Mouse (Mus musculus) liver, embryonic 16.5 days (tissue): ENCODE data around the gene Pnpla2. TPM values are rescaled to one million over a fixed set of nuclear protein-coding genes. Genes with fewer than 3 reads are reported as not detected.
A peak's percentile ranks its signal among the peaks of the same experiment; 100 is the strongest.

Experiments used
- ATAC-seq: fragments of 200-750 bp; cut with Nextera tagmentation; 2 replicates; pipeline ENCODE4 v1.8.0; 2017; ENCODE audit warnings: low read depth, mild to moderate bottlenecking, moderate number of reproducible peaks, moderate library complexity
- H3K27ac ChIP-seq: fragments of 300-500 bp; sonication (generic); 2 replicates; pipeline ENCODE4 v1.5.1; 2014; ENCODE audit warnings: mild to moderate bottlenecking, low read length
- H3K27me3 ChIP-seq: fragments of 300-500 bp; sonication (generic); 2 replicates; pipeline ENCODE4 v1.6.1; 2014; ENCODE audit warnings: low read depth, low read length, mixed read lengths; ENCODE audit not compliant: control insufficient read depth, insufficient read depth
- H3K36me3 ChIP-seq: fragments of 300-500 bp; sonication (generic); 2 replicates; pipeline ENCODE4 v1.6.1; 2014; ENCODE audit warnings: mild to moderate bottlenecking; ENCODE audit not compliant: control insufficient read depth, insufficient read depth
- H3K4me1 ChIP-seq: fragments of 300-500 bp; sonication (generic); 2 replicates; pipeline ENCODE4 v1.6.1; 2014; ENCODE audit warnings: low read depth, low read length, mixed read lengths; ENCODE audit not compliant: control insufficient read depth
- H3K4me2 ChIP-seq: fragments of 300-500 bp; sonication (generic); 2 replicates; pipeline ENCODE4 v1.6.1; 2014; ENCODE audit warnings: low read depth, low read length, mixed read lengths
- H3K4me3 ChIP-seq: fragments of 300-500 bp; sonication (generic); 2 replicates; pipeline ENCODE4 v1.5.1; 2014; ENCODE audit warnings: low read depth, mild to moderate bottlenecking, low read length
- H3K9ac ChIP-seq: fragments of 300-500 bp; sonication (generic); 2 replicates; pipeline ENCODE4 v1.6.1; 2014; ENCODE audit warnings: low read depth, low read length
- H3K9me3 ChIP-seq: fragments of 300-500 bp; sonication (generic); replicated peaks from 2 replicates; pipeline ENCODE4 v1.6.1; 2016; ENCODE audit warnings: low read length; ENCODE audit not compliant: control insufficient read depth
- WGBS: fragments of 180-500 bp; shearing (Covaris S2); extraction: QIAGEN DNeasy Blood & Tissue Kit; methylation state at CpG from one replicate; pipeline ENCODE4 v1.1.7; 2014; ENCODE audit not compliant: insufficient replicate concordance; 5-methylcytosine and 5-hydroxymethylcytosine counted together
- polyA plus RNA-seq: library from polyadenylated mRNA; unstranded; fragments of >200 nt; fragmentation: Nextera tagmentation; extraction: Ambion mirVana; gene quantifications from 2 replicates; pipeline ENCODE4 v1.2.1, GENCODE M21; 2015

The Pnpla2 gene
- polyA plus RNA-seq, 1 experiment from 2014 or later, result 15.5 TPM

- Histone ChIP-seq H3K4me3 (peak overlapping the region; percentile 90), H3K4me2 (peak overlapping the region; percentile 100), H3K36me3 (peaks cover 12% of the 10 kb centered on the region), H3K9ac (peak overlapping the region; percentile 81), H3K27me3 (peaks cover 11% of the 10 kb centered on the region), H3K27ac (peak overlapping the region; percentile 92), H3K4me1 (peaks cover 27% of the 10 kb centered on the region), H3K9me3 (no peaks in the 10 kb centered on the region)
- 2% methylated on average over 23 of the region's 23 CpGs for WGBS
- ATAC-seq, result peak; percentile 40
These were observed 764 bp downstream of the Pnpla2 start for GRCm38 (mm10) chr7:141455610-141456314.

- H3K4me2 ChIP-seq, result no peak overlapping the region
- H3K36me3 ChIP-seq, result peaks cover 3% of the 10 kb centered on the region
- no peaks in the 10 kb centered on the region for H3K9me3 ChIP-seq
- peak overlapping the region; percentile 12; the same call in 1 of the 2 replicates for H3K27ac ChIP-seq
- peaks cover 27% of the 10 kb centered on the region for H3K4me1 ChIP-seq
- H3K4me3 ChIP-seq, result no peak overlapping the region
- H3K27me3 ChIP-seq, result peaks cover 21% of the 10 kb centered on the region
- WGBS, result 74% methylated on average over 6 of the region's 6 CpGs
- H3K9ac ChIP-seq, result no peak overlapping the region
- no peak for ATAC-seq
These were observed 1.7 kb downstream of the Pnpla2 start for GRCm38 (mm10) chr7:141456739-141457138.

- H3K9ac ChIP-seq, result no peak overlapping the region
- H3K4me2 ChIP-seq, result no peak overlapping the region
- ATAC-seq, result no peak
These were observed 2.2 kb downstream of the Pnpla2 start for GRCm38 (mm10) chr7:141457236-141457635.

GRCm38 (mm10) chr7:141457986-141458660, 3.1 kb downstream of the Pnpla2 start:
- Histone ChIP-seq H3K9ac (no peak overlapping the region), H3K4me3 (no peak overlapping the region), H3K4me1 (peaks cover 24% of the 10 kb centered on the region), H3K27me3 (peaks cover 35% of the 10 kb centered on the region), H3K4me2 (no peak overlapping the region), H3K36me3 (no peaks in the 10 kb centered on the region), H3K9me3 (no peaks in the 10 kb centered on the region), H3K27ac (no peak overlapping the region)
- ATAC-seq, result no peak
- 71% methylated on average over 15 of the region's 15 CpGs for WGBS

More at GRCm38 (mm10) chr7:141457236-141457635, 2.2 kb downstream of the Pnpla2 start:
- Histone ChIP-seq H3K27ac (no peak overlapping the region), H3K4me3 (no peak overlapping the region), H3K9me3 (no peaks in the 10 kb centered on the region), H3K4me1 (peaks cover 24% of the 10 kb centered on the region), H3K27me3 (peaks cover 26% of the 10 kb centered on the region), H3K36me3 (no peaks in the 10 kb centered on the region)
- 83% methylated on average over 14 of the region's 14 CpGs for WGBS

- Histone ChIP-seq H3K4me3 (no peak overlapping the region), H3K27ac (no peak overlapping the region), H3K9ac (no peak overlapping the region), H3K27me3 (peaks cover 40% of the 10 kb centered on the region), H3K36me3 (no peaks in the 10 kb centered on the region), H3K9me3 (no peaks in the 10 kb centered on the region), H3K4me1 (peaks cover 24% of the 10 kb centered on the region), H3K4me2 (no peak overlapping the region)
- no peak for ATAC-seq
- WGBS, result 78% methylated on average over 11 of the region's 11 CpGs
These were observed 3.7 kb downstream of the Pnpla2 start for GRCm38 (mm10) chr7:141458661-141459060.

GRCm38 (mm10) chr7:141459301-141459711, 4.3 kb downstream of the Pnpla2 start:
- peaks cover 47% of the 10 kb centered on the region for H3K27me3 ChIP-seq
- no peak overlapping the region for H3K4me2 ChIP-seq
- no peak overlapping the region for H3K4me3 ChIP-seq
- H3K4me1 ChIP-seq, result peaks cover 25% of the 10 kb centered on the region
- 83% methylated on average over 17 of the region's 17 CpGs for WGBS
- H3K9me3 ChIP-seq, result no peaks in the 10 kb centered on the region
- no peak overlapping the region for H3K27ac ChIP-seq
- H3K36me3 ChIP-seq, result no peaks in the 10 kb centered on the region
- ATAC-seq, result no peak
- H3K9ac ChIP-seq, result no peak overlapping the region

GRCm38 (mm10) chr7:141460001-141460390, 5.0 kb downstream of the Pnpla2 start:
- Histone ChIP-seq H3K27me3 (peaks cover 54% of the 10 kb centered on the region), H3K9ac (no peak overlapping the region), H3K36me3 (no peaks in the 10 kb centered on the region), H3K27ac (no peak overlapping the region), H3K4me2 (no peak overlapping the region), H3K4me3 (no peak overlapping the region), H3K4me1 (peaks cover 26% of the 10 kb centered on the region), H3K9me3 (no peaks in the 10 kb centered on the region)
- ATAC-seq, result no peak
- 71% methylated on average over 5 of the region's 5 CpGs for WGBS

GRCm38 (mm10) chr7:141460391-141461113, 5.6 kb downstream of the Pnpla2 start, which contains the start of gene Cracr2b:
Gene Cracr2b (plus strand): TSS chr7:141461094.
- 59% methylated on average over 15 of the region's 15 CpGs for WGBS
- H3K4me3 ChIP-seq, result peak within 1 kb of the TSS; percentile 57
- H3K27ac ChIP-seq, result no peak within 1 kb of the TSS
- H3K9ac ChIP-seq, result peak within 1 kb of the TSS; percentile 28; the same call in 1 of the 2 replicates
- H3K36me3 ChIP-seq, result no peaks in the 10 kb centered on the region
- peaks cover 28% of the 10 kb centered on the region for H3K4me1 ChIP-seq
- ATAC-seq, result no peak
- H3K9me3 ChIP-seq, result no peaks in the 10 kb centered on the region
- peak within 1 kb of the TSS; percentile 68 for H3K4me2 ChIP-seq
- H3K27me3 ChIP-seq, result peaks cover 59% of the 10 kb centered on the region
